Mouse (Mus musculus) stomach, postnatal 0 days (tissue): Measurements from ENCODE around the gene Hist1h3b. TPM values are rescaled to one million over a fixed set of nuclear protein-coding genes. Genes with fewer than 3 reads are reported as not detected.

Source experiments
- ATAC-seq: fragments of 200-750 bp; cut with Nextera tagmentation; 2 replicates; pipeline ENCODE4 v1.8.0; 2017; ENCODE audit not compliant: low FRiP score, low TSS enrichment
- DNase-seq: peaks from one replicate; pipeline ENCODE4 v3.0.0-alpha.2; 2016; ENCODE audit warnings: low spot score
- H3K27ac ChIP-seq: fragments of 300-500 bp; sonication (generic); replicated peaks from 2 replicates; pipeline ENCODE4 v1.5.1; 2014; ENCODE audit warnings: mild to moderate bottlenecking, control low read depth
- H3K27me3 ChIP-seq: fragments of 300-500 bp; sonication (generic); 2 replicates; pipeline ENCODE4 v1.6.1; 2014; ENCODE audit warnings: low read length; ENCODE audit not compliant: control insufficient read depth, insufficient read depth
- H3K36me3 ChIP-seq: fragments of 300-500 bp; sonication (generic); 2 replicates; pipeline ENCODE4 v1.6.1; 2014; ENCODE audit warnings: low read length, mixed read lengths; ENCODE audit not compliant: control insufficient read depth, insufficient read depth
- H3K4me1 ChIP-seq: fragments of 300-500 bp; sonication (generic); replicated peaks from 2 replicates; pipeline ENCODE4 v1.6.1; 2014; ENCODE audit warnings: antibody characterized with exemption; ENCODE audit not compliant: control insufficient read depth, insufficient read depth
- H3K4me2 ChIP-seq: fragments of 300-500 bp; sonication (generic); replicated peaks from 2 replicates; pipeline ENCODE4 v1.6.1; 2014; ENCODE audit warnings: low read depth, mild to moderate bottlenecking, control low read depth, moderate library complexity
- H3K4me3 ChIP-seq: fragments of 300-500 bp; sonication (generic); 2 replicates; pipeline ENCODE4 v1.5.1; 2014; ENCODE audit warnings: low read depth, low read length, control low read depth
- H3K9ac ChIP-seq: fragments of 300-500 bp; sonication (generic); 2 replicates; pipeline ENCODE4 v1.6.1; 2014; ENCODE audit warnings: mild to moderate bottlenecking, low read length, control low read depth, mixed read lengths
- H3K9me3 ChIP-seq: fragments of 300-500 bp; sonication (generic); 2 replicates; pipeline ENCODE4 v1.6.1; 2016; ENCODE audit warnings: low read length; ENCODE audit not compliant: control insufficient read depth
- CTCF ChIP-seq: IDR thresholded peaks from 2 replicates; pipeline ENCODE4 v1.5.1; 2016; ENCODE audit warnings: antibody characterized with exemption, low read depth, mild to moderate bottlenecking, moderate library complexity
- EP300 ChIP-seq: optimal IDR thresholded peaks from 2 replicates; pipeline ENCODE3; 2016; ENCODE audit warnings: antibody characterized with exemption
- WGBS: fragments of 180-500 bp; shearing (Covaris S2); extraction: QIAGEN DNeasy Blood & Tissue Kit; methylation state at CpG from one replicate; pipeline ENCODE4 v1.1.7; 2014; 5-methylcytosine and 5-hydroxymethylcytosine counted together
- microRNA-seq: library from miRNA; unstranded; fragments of <30 nt; microRNA quantifications from one replicate; pipeline ENCODE4, GENCODE M21; 2016
- polyA plus RNA-seq: library from polyadenylated mRNA; unstranded; fragments of >200 nt; fragmentation: Nextera tagmentation; extraction: Ambion mirVana; gene quantifications from 2 replicates; pipeline ENCODE4 v1.2.1, GENCODE M21; 2015

The Hist1h3b gene
- polyA plus RNA-seq, 1 experiment from 2014 or later, result 6.7 TPM

GRCm38 (mm10) chr13:23772561-23773313, 20.7 kb downstream of the Hist1h3b start:
- peak overlapping the region; percentile 31; the same call in 1 of the 2 replicates for H3K4me2 ChIP-seq
- no peak for TF ChIP-seq EP300
- no peak for TF ChIP-seq CTCF
- WGBS, result 20% methylated on average over 21 of the region's 21 CpGs
- H3K9ac ChIP-seq, result no peak overlapping the region
- H3K27ac ChIP-seq, result no peak overlapping the region
- H3K4me1 ChIP-seq, result peaks cover 3% of the 10 kb centered on the region; the same call in 1 of the 2 replicates
- H3K4me3 ChIP-seq, result peak overlapping the region; percentile 13; the same call in 1 of the 2 replicates
- peak; percentile 40 for DNase-seq
- peak; percentile 71; the same call in 1 of the 2 replicates for ATAC-seq
- no peaks in the 10 kb centered on the region for H3K36me3 ChIP-seq
- H3K27me3 ChIP-seq, result no peaks in the 10 kb centered on the region
- H3K9me3 ChIP-seq, result no peaks in the 10 kb centered on the region

GRCm38 (mm10) chr13:23778339-23778738, 26.3 kb downstream of the Hist1h3b start:
- ATAC-seq, result no peak
- no peak overlapping the region for H3K27ac ChIP-seq
- TF ChIP-seq EP300 (no peak), CTCF (no peak)
- WGBS, result 93% methylated on average over 7 of the region's 7 CpGs
- no peak overlapping the region for H3K4me3 ChIP-seq
- no peak for DNase-seq
- H3K4me2 ChIP-seq, result no peak overlapping the region
- no peaks in the 10 kb centered on the region for H3K4me1 ChIP-seq
- no peaks in the 10 kb centered on the region for H3K36me3 ChIP-seq
- H3K9me3 ChIP-seq, result no peaks in the 10 kb centered on the region
- H3K9ac ChIP-seq, result no peak overlapping the region
- H3K27me3 ChIP-seq, result no peaks in the 10 kb centered on the region

GRCm38 (mm10) chr13:23779025-23779424, 27.0 kb downstream of the Hist1h3b start:
- no peak overlapping the region for H3K27ac ChIP-seq
- no peaks in the 10 kb centered on the region for H3K27me3 ChIP-seq
- no peak overlapping the region for H3K9ac ChIP-seq
- DNase-seq, result no peak
- no peaks in the 10 kb centered on the region for H3K9me3 ChIP-seq
- peak; percentile 45; the same call in 1 of the 2 replicates for ATAC-seq
- TF ChIP-seq EP300 (no peak), CTCF (no peak)
- 67% methylated on average over 4 of the region's 4 CpGs for WGBS
- H3K4me1 ChIP-seq, result no peaks in the 10 kb centered on the region
- no peak overlapping the region for H3K4me3 ChIP-seq
- no peaks in the 10 kb centered on the region for H3K36me3 ChIP-seq
- H3K4me2 ChIP-seq, result no peak overlapping the region

DNA sequence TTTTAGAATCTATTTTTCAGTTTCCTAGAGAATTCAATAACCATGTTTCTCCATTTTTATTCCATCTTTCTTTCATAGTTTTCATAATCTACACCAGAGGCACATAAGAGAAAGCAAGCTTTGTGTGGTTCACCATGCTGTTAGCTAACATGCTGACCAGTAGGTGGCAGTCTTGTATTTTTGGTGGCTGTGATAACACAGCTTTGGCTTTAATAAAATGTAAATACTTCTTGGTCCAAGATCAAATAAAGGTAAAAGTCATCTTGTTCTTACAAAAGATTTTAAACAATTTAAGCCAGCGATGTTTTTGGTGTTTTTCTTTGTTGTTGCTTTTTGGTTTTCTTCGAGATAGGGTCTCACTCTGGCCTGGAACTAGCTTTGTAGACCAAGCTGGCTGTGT, 40.5 kb downstream of the Hist1h3b start:
- H3K27me3 ChIP-seq, result no peaks in the 10 kb centered on the region
- TF ChIP-seq EP300, result no peak
- peak; percentile 88 for TF ChIP-seq CTCF
- no peaks in the 10 kb centered on the region for H3K36me3 ChIP-seq
- no peak overlapping the region for H3K9ac ChIP-seq
- no peaks in the 10 kb centered on the region for H3K4me1 ChIP-seq
- no peak overlapping the region for H3K27ac ChIP-seq
- ATAC-seq, result no peak
- WGBS, result 24% methylated on average over 2 of the region's 2 CpGs
- DNase-seq, result peak; percentile 33
- no peak overlapping the region for H3K4me3 ChIP-seq
- H3K4me2 ChIP-seq, result no peak overlapping the region
- H3K9me3 ChIP-seq, result no peaks in the 10 kb centered on the region

DNA sequence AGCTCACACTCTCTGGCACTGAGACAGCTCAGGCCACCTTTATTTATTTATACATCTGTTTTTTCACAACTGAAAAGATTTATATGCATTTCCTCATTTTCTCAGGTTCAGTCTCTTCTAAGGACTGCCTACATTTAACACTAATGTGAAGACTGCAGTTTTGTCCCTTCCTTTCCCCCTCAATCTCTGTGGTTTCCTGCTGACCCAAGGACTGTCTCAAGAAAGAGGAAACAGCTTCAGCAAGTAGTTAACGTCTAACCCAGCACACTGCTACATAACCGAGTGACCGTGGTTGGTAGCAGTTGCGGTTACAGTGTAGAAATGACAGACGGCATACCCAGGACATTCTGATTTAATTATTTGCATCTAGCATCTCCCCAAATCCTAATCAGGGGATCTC, 47.3 kb downstream of the Hist1h3b start:
- Histone ChIP-seq H3K4me3 (no peak overlapping the region), H3K9ac (no peak overlapping the region), H3K27ac (no peak overlapping the region), H3K27me3 (no peaks in the 10 kb centered on the region), H3K4me2 (no peak overlapping the region), H3K4me1 (no peaks in the 10 kb centered on the region), H3K9me3 (no peaks in the 10 kb centered on the region), H3K36me3 (no peaks in the 10 kb centered on the region)
- TF ChIP-seq CTCF (no peak), EP300 (no peak)
- no peak for ATAC-seq
- no peak for DNase-seq
- 77% methylated on average over 5 of the region's 5 CpGs for WGBS

Small RNA genes within 50 kb of the gene (microRNA-seq; reads per million reads assigned to microRNA genes)
- gene Gm44314, result not detected
- gene Gm44484, result not detected

Other genes with a start within 250 kb of the Hist1h3b start
- 13.7 and 18.3 TPM in 2 replicates for gene Hist1h4h, start 221.2 kb upstream of the Hist1h3b start, polyA plus RNA-seq
- gene Hist1h2af, start 218.4 kb upstream of the Hist1h3b start, polyA plus RNA-seq, result 4.5 and 8.9 TPM in 2 replicates
- gene Hist1h3g, start 216.8 kb upstream of the Hist1h3b start, polyA plus RNA-seq, result 2.3 and 3.4 TPM in 2 replicates
- 0.30 and 0.62 TPM in 2 replicates for gene Hist1h2bh, start 208.9 kb upstream of the Hist1h3b start, polyA plus RNA-seq
- 0.51 and 0.78 TPM in 2 replicates for gene Hist1h3f, start 208.2 kb upstream of the Hist1h3b start, polyA plus RNA-seq
- 0.38 TPM in 1 of 2 replicates, not detected in the other for gene Hist1h4f, start 200.6 kb upstream of the Hist1h3b start, polyA plus RNA-seq
- 0.22 and 0.34 TPM in 2 replicates for gene Hist1h1d, start 199.0 kb upstream of the Hist1h3b start, polyA plus RNA-seq
- gene Hist1h3e, start 189.9 kb upstream of the Hist1h3b start, polyA plus RNA-seq, result 1.6 and 3.3 TPM in 2 replicates
- 15.3 and 29.5 TPM in 2 replicates for gene Hist1h2ae, start 181.0 kb upstream of the Hist1h3b start, polyA plus RNA-seq
- 4.9 and 10.5 TPM in 2 replicates for gene Hist1h2bg, start 180.9 kb upstream of the Hist1h3b start, polyA plus RNA-seq
- 1.1 and 3.2 TPM in 2 replicates for gene Hist1h2bf, start 178.1 kb upstream of the Hist1h3b start, polyA plus RNA-seq
- gene Hist1h2ad, start 177.9 kb upstream of the Hist1h3b start, polyA plus RNA-seq, result 0.67 and 0.79 TPM in 2 replicates
- gene Hist1h3d, start 176.5 kb upstream of the Hist1h3b start, polyA plus RNA-seq, result 1.7 and 4.2 TPM in 2 replicates
- gene Hist1h4d, start 170.7 kb upstream of the Hist1h3b start, polyA plus RNA-seq, result 32.0 and 48.7 TPM in 2 replicates
- 0.64 and 0.73 TPM in 2 replicates for gene Hist1h2be, start 131.1 kb upstream of the Hist1h3b start, polyA plus RNA-seq
- gene Hist1h1e, start 129.7 kb upstream of the Hist1h3b start, polyA plus RNA-seq, result 5.9 and 9.1 TPM in 2 replicates
- 0.57 and 0.74 TPM in 2 replicates for gene Hist1h2ac, start 68.3 kb upstream of the Hist1h3b start, polyA plus RNA-seq
- gene Hist1h2bc, start 68.1 kb upstream of the Hist1h3b start, polyA plus RNA-seq, result 105 and 115 TPM in 2 replicates
- gene Hist1h1t, start 56.5 kb upstream of the Hist1h3b start, polyA plus RNA-seq, result not detected in 2 replicates
- 2.1 and 3.2 TPM in 2 replicates for gene Hist1h4c, start 53.8 kb upstream of the Hist1h3b start, polyA plus RNA-seq
- gene Hfe, start 41.4 kb upstream of the Hist1h3b start, polyA plus RNA-seq, result 11.2 and 12.9 TPM in 2 replicates
- 96.1 and 104 TPM in 2 replicates for gene Hist1h1c, start 13.5 kb upstream of the Hist1h3b start, polyA plus RNA-seq
- 1.2 and 1.8 TPM in 2 replicates for gene Hist1h3c, start 6.7 kb upstream of the Hist1h3b start, polyA plus RNA-seq
- 0.40 and 0.91 TPM in 2 replicates for gene Hist1h2bb, start 5.5 kb upstream of the Hist1h3b start, polyA plus RNA-seq
- gene Hist1h2ab, start 1.1 kb upstream of the Hist1h3b start, polyA plus RNA-seq, result 7.3 and 15.7 TPM in 2 replicates
- gene Hist1h4b, start 4.7 kb downstream of the Hist1h3b start, polyA plus RNA-seq, result 0.46 and 2.0 TPM in 2 replicates
- 0.34 and 0.80 TPM in 2 replicates for gene Hist1h4a, start 9.0 kb downstream of the Hist1h3b start, polyA plus RNA-seq
- gene Hist1h3a, start 10.1 kb downstream of the Hist1h3b start, polyA plus RNA-seq, result 1.9 and 3.7 TPM in 2 replicates
- 0.64 and 1.4 TPM in 2 replicates for gene Hist1h1a, start 11.4 kb downstream of the Hist1h3b start, polyA plus RNA-seq
- 0.18 and 0.29 TPM in 2 replicates for gene Trim38, start 17.6 kb downstream of the Hist1h3b start, polyA plus RNA-seq
- gene Slc17a2, start 54.7 kb downstream of the Hist1h3b start, polyA plus RNA-seq, result 0.59 and 0.61 TPM in 2 replicates
- gene Slc17a3, start 87.2 kb downstream of the Hist1h3b start, polyA plus RNA-seq, result not detected in 2 replicates
- gene Slc17a1, start 115.5 kb downstream of the Hist1h3b start, polyA plus RNA-seq, result not detected in 2 replicates
- 0.07 and 0.21 TPM in 2 replicates for gene Slc17a4, start 162.7 kb downstream of the Hist1h3b start, polyA plus RNA-seq
- not detected in 2 replicates for gene Hist1h2ba, start 181.9 kb downstream of the Hist1h3b start, polyA plus RNA-seq
- not detected in 2 replicates for gene Hist1h2aa, start 182.2 kb downstream of the Hist1h3b start, polyA plus RNA-seq
- 10.9 and 11.3 TPM in 2 replicates for gene Scgn, start 238.9 kb downstream of the Hist1h3b start, polyA plus RNA-seq